Mouse (Mus musculus) thymus, adult 18-20 months (tissue): Measurements from ENCODE around the gene Dnajc14.
A peak's percentile ranks its signal among the peaks of the same experiment; 100 is the strongest.
"Not testable (repeated sequence)": the region's sequence is repeated elsewhere in the genome, so short reads cannot be mapped to it uniquely, and the experiment has no call there.

Source experiments
- DNase-seq, 2 experiments: peaks; one replicate each; pipeline ENCODE4 v3.0.0; 2022; ENCODE audit warnings: mixed read lengths in 2 of 2

The Dnajc14 gene

DNA sequence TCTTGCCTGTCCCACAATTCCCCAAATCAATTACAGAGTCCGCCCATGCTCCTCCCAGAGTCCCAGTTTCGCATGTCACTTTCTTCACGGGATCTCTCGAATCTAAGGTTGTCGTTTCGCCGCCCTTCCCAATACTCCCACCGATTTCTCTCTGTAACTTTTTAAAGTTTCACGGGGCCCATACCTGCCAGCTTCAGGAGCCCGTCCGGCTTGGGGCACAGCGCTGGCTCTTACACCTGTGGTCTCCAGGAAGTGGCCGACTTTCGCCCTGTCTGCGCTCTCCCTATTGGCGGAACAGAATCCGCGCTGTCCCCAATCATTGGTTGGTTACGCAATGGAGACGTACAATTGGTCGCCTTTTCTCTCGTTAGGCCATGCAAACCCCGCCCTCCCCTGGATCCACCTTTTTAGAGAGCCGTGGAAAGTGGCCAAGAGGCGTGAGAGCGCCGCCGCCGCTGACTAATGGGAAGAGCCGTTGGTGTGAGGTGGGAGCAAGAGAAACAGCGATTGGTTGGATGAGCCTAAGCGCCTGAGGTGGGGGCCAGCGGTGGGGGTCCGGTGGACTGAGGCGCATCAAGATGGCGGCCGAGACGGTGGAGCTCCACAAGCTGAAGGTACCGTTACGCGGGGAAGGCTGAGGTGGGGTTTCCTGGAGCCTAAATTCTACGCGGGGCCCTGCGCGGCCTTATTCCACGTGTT, 17.6 kb downstream of the Dnajc14 start, which contains the start of gene Ormdl2:
Ormdl2 (minus strand) TSS at position 288 of the 699 bp plus-strand sequence.
- DNase-seq: peak; percentile 92 to 96

DNA sequence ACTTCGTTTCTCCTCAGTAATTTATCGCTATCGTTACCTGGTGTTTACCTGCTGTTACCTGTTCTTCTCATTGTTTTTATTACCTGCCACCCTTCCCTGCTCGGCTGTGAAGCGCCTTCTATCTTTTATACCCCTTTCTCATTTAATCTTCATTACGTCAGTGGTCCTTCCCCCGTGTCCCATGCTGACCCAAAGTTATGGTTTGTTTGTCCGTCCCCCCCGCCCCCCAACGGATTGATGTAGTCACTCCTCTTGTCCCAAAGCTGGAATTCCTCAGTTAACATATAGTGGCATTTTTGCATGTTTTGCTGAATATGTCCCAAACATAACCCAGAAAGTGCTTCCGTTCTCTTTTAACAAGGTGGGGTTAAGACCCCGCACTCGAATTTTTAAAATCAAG, 18.3 kb downstream of the Dnajc14 start:
- DNase-seq: no peak

DNA sequence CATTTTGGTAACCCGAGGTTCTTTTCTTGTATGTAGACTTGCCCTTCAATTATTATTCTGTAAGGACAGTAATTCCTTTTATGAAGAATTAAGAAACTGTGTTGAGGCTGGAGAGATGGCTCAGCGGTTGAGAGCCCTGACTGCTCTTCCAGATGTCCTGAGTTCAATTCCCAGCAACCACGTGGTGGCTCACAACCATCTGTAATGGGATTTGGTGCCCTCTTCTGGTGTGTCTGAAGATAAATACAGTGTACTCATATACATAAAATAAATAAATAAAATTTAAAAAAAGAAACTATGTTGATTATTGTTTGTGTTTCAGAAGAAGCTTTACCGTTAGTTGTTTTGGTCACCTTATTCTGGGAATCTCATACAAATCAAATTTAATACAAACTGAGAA, 19.2 kb downstream of the Dnajc14 start:
- not testable (repeated sequence) for DNase-seq

DNA sequence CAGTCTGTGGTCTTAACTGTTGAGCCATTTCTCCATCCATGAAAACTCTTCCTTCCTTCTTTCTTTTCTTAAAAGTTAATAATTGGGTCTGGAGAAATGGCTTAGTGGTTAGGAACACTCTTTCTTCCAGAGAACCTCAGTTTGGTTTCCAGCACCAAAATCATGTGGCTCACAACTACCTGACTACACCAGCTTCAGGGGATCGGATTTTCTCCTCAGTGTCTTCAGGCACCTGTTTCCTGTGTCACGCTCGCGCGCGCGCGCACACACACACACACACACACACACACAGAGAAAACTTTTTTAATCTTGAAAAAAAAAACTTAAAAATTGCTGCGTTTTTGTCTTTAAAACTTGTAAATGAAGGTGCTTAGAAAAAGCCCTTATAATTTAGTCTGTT, 20.0 kb downstream of the Dnajc14 start:
- no peak for DNase-seq

- DNase-seq: no peak
Observed at GRCm38 (mm10) chr10:128837400-128837799, 33.5 kb downstream of the Dnajc14 start.

- DNase-seq: no peak
Observed at GRCm38 (mm10) chr10:128839434-128839833, 35.6 kb downstream of the Dnajc14 start.

- DNase-seq: no peak
Observed at GRCm38 (mm10) chr10:128840612-128841011, 36.8 kb downstream of the Dnajc14 start.

GRCm38 (mm10) chr10:128843260-128843659, 39.4 kb downstream of the Dnajc14 start:
- DNase-seq: no peak

DNA sequence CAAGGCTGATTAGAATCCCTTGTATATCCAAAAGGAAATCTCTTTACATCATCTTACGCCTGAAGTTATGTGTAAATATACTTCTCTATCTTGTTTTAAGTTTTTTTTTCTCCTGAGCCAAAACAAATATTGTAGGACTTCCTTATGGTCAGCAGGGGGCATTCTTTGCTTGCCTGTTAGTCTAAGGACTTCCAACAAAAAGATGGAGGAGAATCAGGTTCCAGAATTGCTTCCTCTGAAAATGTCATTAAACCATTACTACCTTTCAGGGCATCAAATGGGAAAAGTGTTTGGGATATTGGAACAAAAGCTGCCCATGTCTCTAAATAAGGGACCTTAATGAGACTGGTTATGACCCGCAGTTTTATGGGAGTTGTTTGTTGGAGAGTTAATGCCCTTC, 41.7 kb downstream of the Dnajc14 start:
- DNase-seq: no peak

DNA sequence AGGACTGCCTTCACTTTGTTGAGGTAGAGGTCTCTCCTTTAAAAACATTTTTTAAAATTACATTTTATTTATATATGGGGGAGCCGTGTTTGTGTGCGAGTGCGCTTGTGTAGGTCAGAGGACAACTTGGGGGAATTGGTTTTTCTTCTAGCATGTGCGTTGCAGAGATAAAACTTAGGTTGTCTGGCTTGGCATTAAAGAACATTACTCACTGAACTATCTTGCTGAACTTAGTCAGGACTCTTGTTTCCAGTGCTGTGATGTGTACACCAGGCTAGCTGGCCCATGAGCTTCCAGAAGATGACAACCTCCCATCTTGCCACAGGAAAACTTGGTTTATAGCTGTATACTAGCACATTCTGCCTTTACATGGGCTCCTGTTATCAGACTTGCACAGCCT, 42.8 kb downstream of the Dnajc14 start:
- no peak for DNase-seq

DNA sequence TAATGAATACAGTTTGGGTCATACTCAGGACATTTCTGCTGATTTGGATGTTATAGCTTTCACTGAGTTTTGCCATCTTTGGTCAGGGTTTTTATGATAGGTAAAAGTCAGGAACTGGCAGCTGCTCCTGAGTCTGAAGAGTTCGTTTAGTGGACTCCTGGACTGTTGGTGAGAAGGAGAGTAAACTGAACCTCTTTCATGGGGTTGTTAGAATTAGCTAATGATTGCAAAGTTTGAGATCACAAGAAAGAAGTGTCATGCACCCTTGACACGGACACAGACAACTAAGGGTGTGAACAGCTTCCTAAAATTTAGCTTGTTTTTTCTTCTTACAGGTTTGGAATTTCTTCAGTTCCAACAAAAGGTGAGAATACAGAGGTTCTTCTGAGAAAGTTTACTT, 44.6 kb downstream of the Dnajc14 start:
- DNase-seq: no peak

GRCm38 (mm10) chr10:128850339-128850738, 46.5 kb downstream of the Dnajc14 start:
- DNase-seq: no peak

DNA sequence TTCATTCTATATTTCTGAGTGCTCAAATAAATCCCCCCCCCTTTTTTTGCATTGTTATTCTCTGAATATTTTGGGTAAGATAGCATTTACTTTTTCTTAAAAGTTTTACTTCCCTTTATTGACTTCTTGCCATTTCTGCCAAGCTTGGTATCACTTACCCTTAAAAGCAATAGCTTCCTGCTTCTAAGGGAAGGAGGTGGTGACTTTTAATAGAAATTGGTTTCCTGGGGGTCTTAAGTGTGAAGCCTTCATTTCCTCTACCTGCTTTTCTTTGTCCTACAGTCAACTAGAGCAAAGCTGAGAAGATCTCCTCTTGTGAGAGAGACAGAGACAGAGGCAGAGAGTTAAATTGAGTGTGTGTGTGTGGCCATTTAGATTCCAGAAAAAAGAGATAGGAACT, 57.3 kb downstream of the Dnajc14 start:
- no peak for DNase-seq

GRCm38 (mm10) chr10:128866042-128866441, 62.2 kb downstream of the Dnajc14 start:
- no peak for DNase-seq

GRCm38 (mm10) chr10:128866518-128866917, 62.7 kb downstream of the Dnajc14 start:
- DNase-seq: no peak
